Mouse (Mus musculus) kidney, adult 2 months (tissue): ENCODE measurements at regions not wholly inside any gene's neighbourhood (a gene's known extent, or its start where the extent isn't known, plus 50 kb on each side); places are given as distances from the start of the nearest gene placed in this dataset.

Source experiments
- DNase-seq: peaks from one replicate; pipeline ENCODE4 v3.0.0; 2021
- H3K27ac ChIP-seq: fragments of 200-500 bp; 2 replicates; pipeline ENCODE4 v1.5.1; 2012; ENCODE audit warnings: low read depth, low read length, control low read depth, inconsistent platforms; ENCODE audit not compliant: insufficient read depth
- H3K27me3 ChIP-seq: fragments of 200-500 bp; replicated peaks from 2 replicates; pipeline ENCODE4 v1.6.1; 2012; ENCODE audit warnings: mild to moderate bottlenecking, moderate library complexity, low read length, inconsistent platforms; ENCODE audit not compliant: control insufficient read depth, insufficient read depth
- H3K36me3 ChIP-seq: fragments of 200-500 bp; 2 replicates; pipeline ENCODE4 v1.6.1; 2012; ENCODE audit warnings: mild to moderate bottlenecking, moderate library complexity, low read length, inconsistent platforms; ENCODE audit not compliant: control insufficient read depth, insufficient read depth
- H3K4me1 ChIP-seq: fragments of 200-500 bp; 2 replicates; pipeline ENCODE4 v1.6.1; 2011; ENCODE audit warnings: low read length; ENCODE audit not compliant: control insufficient read depth, insufficient read depth
- H3K4me3 ChIP-seq: fragments of 200-500 bp; 2 replicates; pipeline ENCODE4 v1.5.1; 2011; ENCODE audit warnings: mild to moderate bottlenecking, low read depth, low read length, control low read depth; ENCODE audit not compliant: insufficient read depth
- CTCF ChIP-seq: fragments of 200-500 bp; conservative IDR thresholded peaks from 2 replicates; pipeline ENCODE4 v1.5.1; 2011; ENCODE audit warnings: low read depth, mild to moderate bottlenecking, control low read depth, low read length, moderate library complexity, mixed read lengths; ENCODE audit not compliant: insufficient read depth, insufficient read length
- POLR2A ChIP-seq: fragments of 200-500 bp; IDR thresholded peaks from one replicate; pipeline ENCODE4 v1.6.1; 2011; ENCODE audit warnings: low read depth, low read length, control low read depth
- WGBS: fragments of 180-500 bp; shearing (Covaris S2); methylation state at CpG from one replicate; pipeline ENCODE4 v1.1.7; 2018; 5-methylcytosine and 5-hydroxymethylcytosine counted together

GRCm38 (mm10) chrX:12318848-12319651, 158.9 kb upstream of the Bcor start:
- H3K36me3 ChIP-seq: no peaks in the 10 kb centered on the region
- 57% methylated on average over 4 of the region's 4 CpGs for WGBS
- no peak for TF ChIP-seq POLR2A
- TF ChIP-seq CTCF: no peak
- H3K4me1 ChIP-seq: peaks cover 5% of the 10 kb centered on the region; the same call in 1 of the 2 replicates
- no peak for DNase-seq
- H3K27ac ChIP-seq: no peak overlapping the region
- no peak overlapping the region for H3K4me3 ChIP-seq
- no peaks in the 10 kb centered on the region for H3K27me3 ChIP-seq

DNA sequence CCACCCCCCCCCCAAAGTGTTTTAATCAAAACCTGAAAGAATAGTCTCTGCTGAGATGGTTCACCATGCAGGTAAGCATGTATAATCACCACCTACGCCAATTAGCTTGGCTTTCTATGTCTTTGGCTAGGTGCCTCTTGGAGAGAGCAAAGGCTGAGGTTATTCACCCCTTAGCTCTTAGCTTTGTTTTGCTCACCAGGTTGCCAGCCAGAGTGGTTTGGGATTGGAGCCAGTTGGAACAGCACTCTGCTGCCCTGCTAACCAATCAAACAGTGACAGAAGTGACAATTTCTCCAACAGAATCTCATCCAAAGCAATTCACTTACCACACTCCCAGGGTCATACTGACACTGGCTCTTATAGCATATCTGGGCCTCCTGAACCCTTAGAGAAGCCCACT, 162.3 kb upstream of the Bcor start:
- Histone ChIP-seq H3K4me1 (0 out of 2 replicates have a peak, but pooled peaks cover 5% of the 10 kb centered on the region), H3K36me3 (no peaks in the 10 kb centered on the region), H3K4me3 (no peak overlapping the region), H3K27ac (no peak overlapping the region), H3K27me3 (no peaks in the 10 kb centered on the region)
- TF ChIP-seq CTCF: no peak
- no peak for TF ChIP-seq POLR2A
- peak; percentile 86 for DNase-seq
- 41% methylated on average over 1 of the region's 1 CpGs for WGBS

DNA sequence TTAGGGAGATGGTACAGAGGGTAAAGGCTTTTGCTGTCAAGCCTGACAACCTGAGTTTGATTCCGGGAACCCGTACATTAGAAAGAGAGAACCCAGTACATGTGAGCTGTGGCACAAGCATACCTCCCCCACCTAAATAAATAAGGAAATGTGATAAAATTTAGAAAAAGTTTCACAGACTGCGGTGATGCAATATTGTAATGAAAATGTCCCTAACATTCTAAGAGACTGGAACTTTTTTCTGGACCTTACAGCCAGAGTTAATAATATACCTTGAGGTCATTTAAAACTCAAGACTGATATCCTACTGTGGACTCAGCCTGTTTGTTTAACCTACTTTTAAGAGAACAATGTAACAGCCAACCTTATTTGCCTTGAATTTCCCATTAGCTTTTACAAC, 163.1 kb upstream of the Bcor start:
- Histone ChIP-seq H3K4me1 (0 out of 2 replicates have a peak, but pooled peaks cover 5% of the 10 kb centered on the region), H3K27me3 (no peaks in the 10 kb centered on the region), H3K4me3 (no peak overlapping the region), H3K36me3 (no peaks in the 10 kb centered on the region), H3K27ac (no peak overlapping the region)
- peak; percentile 17 for DNase-seq
- WGBS: 62% methylated on average over 3 of the region's 3 CpGs
- no peak for TF ChIP-seq CTCF
- no peak for TF ChIP-seq POLR2A

DNA sequence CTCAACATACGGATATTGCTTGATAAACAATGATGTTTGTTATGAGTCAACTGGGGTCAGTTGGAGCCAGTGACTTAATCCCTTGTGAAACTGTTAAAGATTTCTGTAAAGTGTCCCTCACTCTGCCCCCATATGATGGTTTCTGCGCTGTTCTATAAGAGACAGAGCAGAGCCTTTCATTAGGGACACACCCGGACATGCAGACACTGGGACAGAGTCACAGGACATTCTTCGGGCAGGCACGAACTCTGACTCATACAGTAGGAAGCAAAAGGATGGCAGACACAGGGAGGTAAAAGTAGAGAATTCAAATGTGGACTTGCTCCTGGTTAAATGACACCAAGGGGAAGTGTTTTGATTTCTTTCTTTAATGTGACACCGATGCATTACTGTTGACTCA, 163.7 kb upstream of the Bcor start:
- TF ChIP-seq POLR2A (no peak), CTCF (no peak)
- 69% methylated on average over 6 of the region's 6 CpGs for WGBS

GRCm38 (mm10) chrX:12327464-12327863, 167.3 kb upstream of the Bcor start:
- Histone ChIP-seq H3K4me3 (no peak overlapping the region), H3K36me3 (no peaks in the 10 kb centered on the region), H3K4me1 (0 out of 2 replicates have a peak, but pooled peaks cover 5% of the 10 kb centered on the region), H3K27ac (no peak overlapping the region), H3K27me3 (no peaks in the 10 kb centered on the region)
- WGBS: 76% methylated on average over 4 of the region's 4 CpGs
- no peak for DNase-seq
- no peak for TF ChIP-seq CTCF
- no peak for TF ChIP-seq POLR2A

More for the DNA sequence above, 163.7 kb upstream of the Bcor start:
- no peak for DNase-seq
- Histone ChIP-seq H3K4me3 (no peak overlapping the region), H3K4me1 (0 out of 2 replicates have a peak, but pooled peaks cover 5% of the 10 kb centered on the region), H3K36me3 (no peaks in the 10 kb centered on the region), H3K27ac (no peak overlapping the region), H3K27me3 (no peaks in the 10 kb centered on the region)

- no peaks in the 10 kb centered on the region for H3K36me3 ChIP-seq
- no peaks in the 10 kb centered on the region for H3K27me3 ChIP-seq
- H3K4me3 ChIP-seq: no peak overlapping the region
- no peak for DNase-seq
- no peak overlapping the region for H3K27ac ChIP-seq
- TF ChIP-seq POLR2A (no peak), CTCF (no peak)
- WGBS: 78% methylated on average over 9 of the region's 9 CpGs
- H3K4me1 ChIP-seq: no peaks in the 10 kb centered on the region
Observed at GRCm38 (mm10) chrX:12340561-12340960, 180.4 kb upstream of the Bcor start.

DNA sequence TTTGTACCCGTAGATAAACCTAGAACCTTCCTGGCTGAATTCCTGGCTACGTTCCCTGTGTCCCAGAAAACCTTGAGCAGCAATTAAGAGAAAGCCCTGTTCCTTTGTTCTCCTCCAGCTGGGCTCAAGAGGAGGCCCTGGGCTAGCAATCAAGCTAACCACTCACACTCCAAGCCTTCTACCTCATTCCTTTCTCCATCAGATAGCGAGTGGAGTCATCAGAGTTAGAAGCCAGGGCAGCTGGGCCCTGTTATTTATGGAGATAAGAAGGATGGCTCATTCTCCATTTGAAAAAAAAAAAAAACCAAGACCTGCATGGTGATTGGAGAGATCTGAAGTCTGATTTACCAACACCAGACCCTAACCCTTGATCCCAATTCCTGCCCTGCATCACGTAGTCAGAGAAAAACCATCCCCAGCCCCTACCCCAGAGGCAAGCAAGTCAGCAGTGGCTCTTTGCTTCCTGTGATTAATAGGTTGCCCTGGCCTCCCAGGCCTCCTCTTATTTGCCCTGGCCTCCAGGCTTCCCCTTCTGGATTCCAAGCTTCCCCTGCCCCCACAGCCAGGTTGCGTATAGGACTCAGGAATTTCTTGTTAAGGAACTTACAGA, 181.3 kb upstream of the Bcor start:
- Histone ChIP-seq H3K4me1 (no peaks in the 10 kb centered on the region), H3K27me3 (no peaks in the 10 kb centered on the region), H3K36me3 (no peaks in the 10 kb centered on the region), H3K4me3 (no peak overlapping the region), H3K27ac (no peak overlapping the region)
- 71% methylated on average over 5 of the region's 5 CpGs for WGBS
- TF ChIP-seq POLR2A (no peak), CTCF (no peak)
- no peak for DNase-seq
